Mouse (Mus musculus): ENCODE measurements around the gene Fbxl13. TPM values are rescaled to one million over a fixed set of nuclear protein-coding genes. Genes with fewer than 3 reads are reported as not detected.

Fbxl13 gene
- under 1 TPM; 0.17 to 0.26 TPM for total RNA-seq (2021)

- peak; percentile 62 to 71 for DNase-seq (ENCODE audit: extremely low spot score in 1 of 2, low spot score in 1 of 2)
Observed at GRCm38 (mm10) chr5:21645439-21646132, at the start of gene Fbxl13, which contains the start of gene Armc10. Gene Fbxl13, minus strand, starts transcription at chr5:21645634. Gene Armc10, plus strand, starts transcription at chr5:21645813.

- DNase-seq (ENCODE audit: extremely low spot score in 1 of 2, low spot score in 1 of 2): no peak
Observed at GRCm38 (mm10) chr5:21694854-21695490, 49.5 kb upstream of the Fbxl13 start.

GRCm38 (mm10) chr5:21693372-21693870, 48.0 kb upstream of the Fbxl13 start:
- DNase-seq (ENCODE audit: extremely low spot score in 1 of 2, low spot score in 1 of 2): no peak

- DNase-seq (ENCODE audit: extremely low spot score in 1 of 2, low spot score in 1 of 2): no peak
Observed at GRCm38 (mm10) chr5:21692230-21692629, 46.8 kb upstream of the Fbxl13 start.

- peak in 1 of 2 experiments; percentile 30 for DNase-seq (ENCODE audit: extremely low spot score in 1 of 2, low spot score in 1 of 2)
Observed at GRCm38 (mm10) chr5:21687042-21687441, 41.6 kb upstream of the Fbxl13 start.

GRCm38 (mm10) chr5:21685001-21685400, 39.6 kb upstream of the Fbxl13 start:
- no peak for DNase-seq (ENCODE audit: extremely low spot score in 1 of 2, low spot score in 1 of 2)

- DNase-seq (ENCODE audit: extremely low spot score in 1 of 2, low spot score in 1 of 2): no peak
Observed at GRCm38 (mm10) chr5:21683811-21684210, 38.4 kb upstream of the Fbxl13 start.

GRCm38 (mm10) chr5:21680940-21681339, 35.5 kb upstream of the Fbxl13 start:
- DNase-seq (ENCODE audit: extremely low spot score in 1 of 2, low spot score in 1 of 2): no peak

GRCm38 (mm10) chr5:21680029-21680428, 34.6 kb upstream of the Fbxl13 start:
- DNase-seq (ENCODE audit: extremely low spot score in 1 of 2, low spot score in 1 of 2): no peak

GRCm38 (mm10) chr5:21678363-21678762, 32.9 kb upstream of the Fbxl13 start:
- no peak for DNase-seq (ENCODE audit: extremely low spot score in 1 of 2, low spot score in 1 of 2)

- no peak for DNase-seq (ENCODE audit: extremely low spot score in 1 of 2, low spot score in 1 of 2)
Observed at GRCm38 (mm10) chr5:21677939-21678338, 32.5 kb upstream of the Fbxl13 start.

- DNase-seq (ENCODE audit: extremely low spot score in 1 of 2, low spot score in 1 of 2): no peak
Observed at GRCm38 (mm10) chr5:21675494-21675893, 30.1 kb upstream of the Fbxl13 start.

GRCm38 (mm10) chr5:21675019-21675418, 29.6 kb upstream of the Fbxl13 start:
- no peak for DNase-seq (ENCODE audit: extremely low spot score in 1 of 2, low spot score in 1 of 2)

- no peak for DNase-seq (ENCODE audit: extremely low spot score in 1 of 2, low spot score in 1 of 2)
Observed at GRCm38 (mm10) chr5:21673742-21674141, 28.3 kb upstream of the Fbxl13 start.

GRCm38 (mm10) chr5:21672812-21673635, 27.6 kb upstream of the Fbxl13 start:
- DNase-seq (ENCODE audit: extremely low spot score in 1 of 2, low spot score in 1 of 2): no peak

- no peak for DNase-seq (ENCODE audit: extremely low spot score in 1 of 2, low spot score in 1 of 2)
Observed at GRCm38 (mm10) chr5:21669307-21669706, 23.9 kb upstream of the Fbxl13 start.

- no peak for DNase-seq (ENCODE audit: extremely low spot score in 1 of 2, low spot score in 1 of 2)
Observed at GRCm38 (mm10) chr5:21667191-21668137, 22.0 kb upstream of the Fbxl13 start.

- no peak for DNase-seq (ENCODE audit: extremely low spot score in 1 of 2, low spot score in 1 of 2)
Observed at GRCm38 (mm10) chr5:21663081-21663480, 17.6 kb upstream of the Fbxl13 start.

GRCm38 (mm10) chr5:21660850-21661249, 15.4 kb upstream of the Fbxl13 start:
- no peak for DNase-seq (ENCODE audit: extremely low spot score in 1 of 2, low spot score in 1 of 2)

Measured in layer of hippocampus, postnatal 25 days (tissue).